Mouse (Mus musculus) kidney, adult 2 months (tissue): Measurements from ENCODE around the gene Sh2b1.

ENCODE experiments used
- CTCF ChIP-seq: fragments of 200-500 bp; conservative IDR thresholded peaks from 2 replicates; pipeline ENCODE4 v1.5.1; 2011; ENCODE audit warnings: low read depth, mild to moderate bottlenecking, control low read depth, low read length, moderate library complexity, mixed read lengths; ENCODE audit not compliant: insufficient read depth, insufficient read length
- POLR2A ChIP-seq: fragments of 200-500 bp; IDR thresholded peaks from one replicate; pipeline ENCODE4 v1.6.1; 2011; ENCODE audit warnings: low read depth, low read length, control low read depth

DNA sequence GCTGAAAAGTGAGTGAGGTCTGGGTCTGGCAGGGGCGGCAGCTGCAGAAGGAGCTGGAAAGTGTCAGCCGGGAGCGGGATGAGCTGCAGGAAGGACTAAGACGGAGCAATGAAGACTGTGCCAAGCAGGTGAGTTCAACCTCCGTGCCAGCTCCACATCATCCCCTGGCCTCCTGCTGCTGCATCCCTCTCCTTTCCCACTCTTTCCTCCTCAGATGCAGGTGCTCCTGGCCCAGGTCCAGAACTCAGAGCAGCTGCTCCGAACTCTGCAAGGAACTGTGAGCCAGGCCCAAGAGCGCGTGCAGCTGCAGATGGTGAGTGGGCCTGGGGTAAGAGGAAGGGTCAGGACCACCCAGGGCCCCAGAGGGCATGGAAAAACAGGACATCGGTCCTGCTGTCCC, 35.1 kb downstream of the Sh2b1 start:
- TF ChIP-seq CTCF (no peak), POLR2A (no peak)
